Mouse (Mus musculus) ES-E14 (cell line): ENCODE measurements around the gene Mydgf.

Experiments used
- MAFK ChIP-seq: IDR thresholded peaks from 2 replicates; pipeline ENCODE4 v1.6.1; 2014; ENCODE audit warnings: mild to moderate bottlenecking, low read depth, low read length, inconsistent platforms; ENCODE audit not compliant: insufficient read depth
- ZNF384 ChIP-seq: IDR thresholded peaks from 2 replicates; pipeline ENCODE4 v1.6.1; 2012; ENCODE audit warnings: low read depth, low read length, inconsistent platforms

DNA sequence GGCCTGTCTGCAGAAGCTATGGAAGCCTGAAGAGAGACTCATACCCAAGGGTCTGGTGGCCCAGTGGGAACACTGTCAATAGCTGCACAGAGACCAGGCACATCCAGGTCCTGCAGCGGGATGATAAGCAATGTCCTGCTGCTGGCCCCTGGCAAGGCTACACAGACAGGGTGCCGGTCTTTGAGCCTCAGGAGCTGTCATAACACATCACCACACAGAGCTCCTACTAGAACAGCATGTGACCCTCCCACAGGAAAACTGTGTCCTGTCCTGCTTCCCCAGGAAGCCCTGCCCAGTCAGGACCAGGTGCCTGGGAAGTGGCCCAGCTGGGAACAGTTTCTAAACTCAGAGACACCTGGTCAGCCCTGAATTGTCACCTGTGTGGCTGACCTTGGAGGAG lies 27.4 kb upstream of the Mydgf start:
- TF ChIP-seq ZNF384 = no peak
- TF ChIP-seq MAFK = no peak
